Mouse (Mus musculus): ENCODE data around the gene Pdia2. TPM values are rescaled to one million over a fixed set of nuclear protein-coding genes. Genes with fewer than 3 reads are reported as not detected.

Pdia2 gene
- 0.26 TPM for polyA plus RNA-seq (2014; fragmentation: Illumina TruSeq; extraction: RNeasy Lipid Tissue Mini Kit (QIAGEN cat#74804); ENCODE audit: low replicate concordance)

GRCm38 (mm10) chr17:26198892-26199291 lies at the start of gene Pdia2:
Pdia2 (minus strand) TSS chr17:26199087.

GRCm38 (mm10) chr17:26244101-26244841 lies 45.4 kb upstream of the Pdia2 start, which contains the start of gene Fam234a:
Fam234a (minus strand) TSS chr17:26244242.

DNA sequence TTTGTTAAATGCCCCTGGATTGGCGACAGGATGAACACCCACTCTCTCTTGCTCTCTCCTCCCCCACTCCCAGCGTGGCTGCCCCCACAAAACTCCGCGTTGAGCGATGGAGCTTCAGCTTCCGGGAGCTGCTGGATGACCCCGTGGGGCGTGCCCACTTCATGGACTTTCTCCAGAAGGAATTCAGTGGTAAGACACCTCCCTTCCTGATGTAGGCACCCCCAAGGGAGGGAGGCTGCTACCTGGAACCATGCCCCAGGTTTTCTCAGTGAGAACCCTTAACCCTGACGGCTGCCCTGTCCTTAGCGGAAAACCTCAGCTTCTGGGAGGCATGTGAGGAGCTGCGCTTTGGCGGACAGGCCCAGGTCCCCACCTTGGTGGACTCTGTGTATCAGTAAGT lies 8.8 kb upstream of the Pdia2 start, which contains the start of gene Arhgdig:
Gene Arhgdig (minus strand): TSS at position 101 of the 400 bp plus-strand sequence.

GRCm38 (mm10) chr17:26202737-26203136 lies 3.9 kb upstream of the Pdia2 start, which contains the start of gene Rgs11:
Rgs11 (plus strand) TSS chr17:26202951.

Other genes with a start within 250 kb of the Pdia2 start
- gene A930017K11Rik, start 246.5 kb downstream of the Pdia2 start, polyA plus RNA-seq (2014; fragmentation: Illumina TruSeq; extraction: RNeasy Lipid Tissue Mini Kit (QIAGEN cat#74804); ENCODE audit: low replicate concordance): not detected
- 1.8 TPM for gene Capn15, start 213.3 kb downstream of the Pdia2 start, polyA plus RNA-seq (2014; fragmentation: Illumina TruSeq; extraction: RNeasy Lipid Tissue Mini Kit (QIAGEN cat#74804); ENCODE audit: low replicate concordance)
- gene Rab11fip3, start 129.5 kb downstream of the Pdia2 start, polyA plus RNA-seq (2014; fragmentation: Illumina TruSeq; extraction: RNeasy Lipid Tissue Mini Kit (QIAGEN cat#74804); ENCODE audit: low replicate concordance): 7.1 TPM
- gene Decr2, start 108.8 kb downstream of the Pdia2 start, polyA plus RNA-seq (2014; fragmentation: Illumina TruSeq; extraction: RNeasy Lipid Tissue Mini Kit (QIAGEN cat#74804); ENCODE audit: low replicate concordance): 48.4 TPM
- gene Nme4, start 103.5 kb downstream of the Pdia2 start, polyA plus RNA-seq (2014; fragmentation: Illumina TruSeq; extraction: RNeasy Lipid Tissue Mini Kit (QIAGEN cat#74804); ENCODE audit: low replicate concordance): not detected
- gene Tmem8, start 85.8 kb downstream of the Pdia2 start, polyA plus RNA-seq (2014; fragmentation: Illumina TruSeq; extraction: RNeasy Lipid Tissue Mini Kit (QIAGEN cat#74804); ENCODE audit: low replicate concordance): 8.8 TPM
- 5.3 TPM for gene Mrpl28, start 75.6 kb downstream of the Pdia2 start, polyA plus RNA-seq (2014; fragmentation: Illumina TruSeq; extraction: RNeasy Lipid Tissue Mini Kit (QIAGEN cat#74804); ENCODE audit: low replicate concordance)
- 10.7 TPM for gene Axin1, start 60.4 kb downstream of the Pdia2 start, polyA plus RNA-seq (2014; fragmentation: Illumina TruSeq; extraction: RNeasy Lipid Tissue Mini Kit (QIAGEN cat#74804); ENCODE audit: low replicate concordance)
- not detected for gene Rgs11, start 3.9 kb upstream of the Pdia2 start, polyA plus RNA-seq (2014; fragmentation: Illumina TruSeq; extraction: RNeasy Lipid Tissue Mini Kit (QIAGEN cat#74804); ENCODE audit: low replicate concordance)
- gene Arhgdig, start 8.7 kb upstream of the Pdia2 start, polyA plus RNA-seq (2014; fragmentation: Illumina TruSeq; extraction: RNeasy Lipid Tissue Mini Kit (QIAGEN cat#74804); ENCODE audit: low replicate concordance): not detected
- 81.2 TPM for gene Fam234a, start 45.2 kb upstream of the Pdia2 start, polyA plus RNA-seq (2014; fragmentation: Illumina TruSeq; extraction: RNeasy Lipid Tissue Mini Kit (QIAGEN cat#74804); ENCODE audit: low replicate concordance)
- 62.6 TPM for gene Luc7l, start 53.8 kb upstream of the Pdia2 start, polyA plus RNA-seq (2014; fragmentation: Illumina TruSeq; extraction: RNeasy Lipid Tissue Mini Kit (QIAGEN cat#74804); ENCODE audit: low replicate concordance)
- gene Neurl1b, start 215.7 kb upstream of the Pdia2 start, polyA plus RNA-seq (2014; fragmentation: Illumina TruSeq; extraction: RNeasy Lipid Tissue Mini Kit (QIAGEN cat#74804); ENCODE audit: low replicate concordance): 1.2 TPM